Mouse (Mus musculus) E14TG2a.4 (cell line): ENCODE results near the gene Rap1gap2.

ENCODE experiments used
- H3K27me3 ChIP-seq: 2 replicates; pipeline ENCODE4 v1.6.1; 2014; ENCODE audit warnings: low read length, control low read depth; ENCODE audit not compliant: insufficient read depth
- H3K36me3 ChIP-seq: 2 replicates; pipeline ENCODE4 v1.6.1; 2014; ENCODE audit warnings: low read length, control low read depth; ENCODE audit not compliant: insufficient read depth
- H3K4me1 ChIP-seq: replicated peaks from 2 replicates; pipeline ENCODE4 v1.6.1; 2014; ENCODE audit warnings: low read depth, low read length, control low read depth
- H3K4me3 ChIP-seq: replicated peaks from 2 replicates; pipeline ENCODE4 v1.5.1; 2014; ENCODE audit warnings: mild to moderate bottlenecking, low read length
- H3K9me3 ChIP-seq: 2 replicates; pipeline ENCODE4 v1.6.1; 2014; ENCODE audit warnings: low read length, control low read depth
- CTCF ChIP-seq: conservative IDR thresholded peaks from 2 replicates; pipeline ENCODE4 v1.5.1; 2014; ENCODE audit warnings: low read length
- NANOG ChIP-seq: IDR thresholded peaks from 2 replicates; pipeline ENCODE4 v1.6.1; 2014; ENCODE audit warnings: borderline replicate concordance, low read length, mixed read lengths
- POU5F1 ChIP-seq: IDR thresholded peaks from 2 replicates; pipeline ENCODE4 v1.6.1; 2014; ENCODE audit warnings: low read length, borderline replicate concordance

Rap1gap2 gene

GRCm38 (mm10) chr11:74610068-74610467 is 647 bp downstream of the Rap1gap2 start:
- Histone ChIP-seq H3K9me3 (no peaks in the 10 kb centered on the region), H3K4me1 (peaks cover 47% of the 10 kb centered on the region), H3K36me3 (no peaks in the 10 kb centered on the region), H3K27me3 (peaks cover 3% of the 10 kb centered on the region; the same call in 1 of the 2 replicates), H3K4me3 (peak overlapping the region; percentile 80)
- TF ChIP-seq CTCF (no peak), NANOG (no peak), POU5F1 (no peak)

- Histone ChIP-seq H3K36me3 (no peaks in the 10 kb centered on the region), H3K4me1 (peaks cover 9% of the 10 kb centered on the region), H3K9me3 (peaks cover 4% of the 10 kb centered on the region), H3K27me3 (no peaks in the 10 kb centered on the region), H3K4me3 (no peak overlapping the region)
- TF ChIP-seq CTCF (no peak), POU5F1 (no peak), NANOG (no peak)
These were observed 8.4 kb downstream of the Rap1gap2 start for GRCm38 (mm10) chr11:74602286-74602685.

GRCm38 (mm10) chr11:74597990-74598337 is 12.8 kb downstream of the Rap1gap2 start:
- H3K27me3 ChIP-seq, result 0 out of 2 replicates have a peak, but pooled peaks cover 5% of the 10 kb centered on the region
- TF ChIP-seq CTCF (peak; percentile 57), NANOG (no peak)
- peaks cover 4% of the 10 kb centered on the region for H3K9me3 ChIP-seq
- H3K36me3 ChIP-seq, result no peaks in the 10 kb centered on the region
- peaks cover 12% of the 10 kb centered on the region for H3K4me1 ChIP-seq
- no peak overlapping the region for H3K4me3 ChIP-seq

- Histone ChIP-seq H3K4me3 (no peak overlapping the region), H3K4me1 (peaks cover 8% of the 10 kb centered on the region), H3K27me3 (0 out of 2 replicates have a peak, but pooled peaks cover 5% of the 10 kb centered on the region), H3K36me3 (no peaks in the 10 kb centered on the region), H3K9me3 (peaks cover 4% of the 10 kb centered on the region)
- no peak for TF ChIP-seq NANOG
- no peak for TF ChIP-seq CTCF
- no peak for TF ChIP-seq POU5F1
These were observed 13.3 kb downstream of the Rap1gap2 start for GRCm38 (mm10) chr11:74597283-74597989.

- Histone ChIP-seq H3K4me3 (no peak overlapping the region), H3K4me1 (peaks cover 37% of the 10 kb centered on the region), H3K27me3 (peaks cover 53% of the 10 kb centered on the region), H3K9me3 (no peaks in the 10 kb centered on the region; the same call in 1 of the 2 replicates), H3K36me3 (no peaks in the 10 kb centered on the region)
- TF ChIP-seq NANOG (no peak), POU5F1 (no peak), CTCF (no peak)
These were observed 18.5 kb downstream of the Rap1gap2 start for GRCm38 (mm10) chr11:74592246-74592645.

GRCm38 (mm10) chr11:74590691-74591090 is 20.0 kb downstream of the Rap1gap2 start:
- H3K4me3 ChIP-seq, result peak overlapping the region; percentile 82
- no peaks in the 10 kb centered on the region for H3K36me3 ChIP-seq
- H3K4me1 ChIP-seq, result peaks cover 37% of the 10 kb centered on the region
- TF ChIP-seq NANOG (no peak), POU5F1 (no peak), CTCF (no peak)
- no peaks in the 10 kb centered on the region; the same call in 1 of the 2 replicates for H3K9me3 ChIP-seq
- H3K27me3 ChIP-seq, result peaks cover 66% of the 10 kb centered on the region

GRCm38 (mm10) chr11:74590239-74590596 is 20.5 kb downstream of the Rap1gap2 start:
- no peaks in the 10 kb centered on the region for H3K36me3 ChIP-seq
- peaks cover 66% of the 10 kb centered on the region for H3K27me3 ChIP-seq
- H3K4me3 ChIP-seq, result peak overlapping the region; percentile 82
- peaks cover 4% of the 10 kb centered on the region for H3K9me3 ChIP-seq
- no peak for TF ChIP-seq CTCF
- TF ChIP-seq NANOG, result no peak
- TF ChIP-seq POU5F1, result no peak
- peaks cover 37% of the 10 kb centered on the region for H3K4me1 ChIP-seq

- Histone ChIP-seq H3K27me3 (peaks cover 66% of the 10 kb centered on the region), H3K4me1 (peaks cover 37% of the 10 kb centered on the region), H3K36me3 (no peaks in the 10 kb centered on the region), H3K4me3 (peak overlapping the region; percentile 82), H3K9me3 (peaks cover 10% of the 10 kb centered on the region)
- no peak for TF ChIP-seq NANOG
- no peak for TF ChIP-seq POU5F1
- TF ChIP-seq CTCF, result no peak
These were observed 21.1 kb downstream of the Rap1gap2 start for GRCm38 (mm10) chr11:74589401-74590238.

GRCm38 (mm10) chr11:74586401-74586800 is 24.3 kb downstream of the Rap1gap2 start:
- peaks cover 30% of the 10 kb centered on the region for H3K9me3 ChIP-seq
- no peak for TF ChIP-seq NANOG
- no peak for TF ChIP-seq POU5F1
- TF ChIP-seq CTCF, result no peak
- H3K4me3 ChIP-seq, result no peak overlapping the region
- H3K36me3 ChIP-seq, result no peaks in the 10 kb centered on the region
- peaks cover 52% of the 10 kb centered on the region for H3K27me3 ChIP-seq
- peaks cover 31% of the 10 kb centered on the region for H3K4me1 ChIP-seq
